Mouse (Mus musculus): Measurements from ENCODE around the gene Vps11. TPM values are rescaled to one million over a fixed set of nuclear protein-coding genes. Genes with fewer than 3 reads are reported as not detected.
A peak's percentile ranks its signal among the peaks of the same experiment; 100 is the strongest.
"Not testable (repeated sequence)": the region's sequence is repeated elsewhere in the genome, so short reads cannot be mapped to it uniquely, and the experiment has no call there.

Gene Vps11
- total RNA-seq, 1 experiment from 2014 or later, result 41.6 TPM

DNA sequence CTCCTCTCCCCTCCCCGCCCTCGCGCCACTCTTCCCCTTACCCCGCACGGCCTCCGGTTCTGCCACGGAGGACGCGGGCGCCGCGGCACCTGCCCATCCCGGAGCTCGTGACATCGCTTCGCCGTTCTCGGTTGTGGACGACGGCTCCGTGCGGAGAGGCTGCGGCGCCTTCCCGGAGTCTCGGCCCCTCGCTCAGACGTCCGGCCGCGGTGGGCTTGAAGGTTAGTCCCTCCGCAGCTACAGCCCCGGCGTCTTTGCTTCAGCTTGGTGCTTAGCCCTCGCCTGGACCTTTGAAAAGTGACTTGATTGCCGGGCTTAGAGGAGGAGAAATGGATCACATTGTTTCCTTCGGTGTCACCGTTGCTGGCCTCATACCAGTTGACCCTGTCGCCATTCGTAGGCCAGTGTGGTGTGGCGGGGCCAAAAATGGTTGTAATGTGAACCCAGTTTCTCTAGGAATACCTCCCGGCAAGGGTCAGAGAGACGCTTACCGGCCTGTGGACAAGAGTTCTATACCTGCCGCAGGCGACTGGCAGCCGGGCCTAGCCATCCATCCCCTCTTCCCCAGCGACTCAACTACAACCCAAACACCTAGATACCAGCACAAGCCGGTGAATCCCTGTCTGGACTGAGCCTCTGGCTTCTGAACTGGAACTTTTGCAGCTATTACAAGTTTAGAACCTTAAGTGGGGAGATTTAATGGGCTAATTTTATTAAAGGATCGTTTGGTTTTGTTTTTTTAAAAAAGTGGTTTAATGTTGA lies 26.0 kb downstream of the Vps11 start:
- DNase-seq, result peak; percentile 59

GRCm38 (mm10) chr9:44334396-44335330 lies 26.8 kb downstream of the Vps11 start, which contains the start of gene H2afx:
TSS of gene H2afx (plus strand) at chr9:44334694.
- peak; percentile 99 for DNase-seq

DNA sequence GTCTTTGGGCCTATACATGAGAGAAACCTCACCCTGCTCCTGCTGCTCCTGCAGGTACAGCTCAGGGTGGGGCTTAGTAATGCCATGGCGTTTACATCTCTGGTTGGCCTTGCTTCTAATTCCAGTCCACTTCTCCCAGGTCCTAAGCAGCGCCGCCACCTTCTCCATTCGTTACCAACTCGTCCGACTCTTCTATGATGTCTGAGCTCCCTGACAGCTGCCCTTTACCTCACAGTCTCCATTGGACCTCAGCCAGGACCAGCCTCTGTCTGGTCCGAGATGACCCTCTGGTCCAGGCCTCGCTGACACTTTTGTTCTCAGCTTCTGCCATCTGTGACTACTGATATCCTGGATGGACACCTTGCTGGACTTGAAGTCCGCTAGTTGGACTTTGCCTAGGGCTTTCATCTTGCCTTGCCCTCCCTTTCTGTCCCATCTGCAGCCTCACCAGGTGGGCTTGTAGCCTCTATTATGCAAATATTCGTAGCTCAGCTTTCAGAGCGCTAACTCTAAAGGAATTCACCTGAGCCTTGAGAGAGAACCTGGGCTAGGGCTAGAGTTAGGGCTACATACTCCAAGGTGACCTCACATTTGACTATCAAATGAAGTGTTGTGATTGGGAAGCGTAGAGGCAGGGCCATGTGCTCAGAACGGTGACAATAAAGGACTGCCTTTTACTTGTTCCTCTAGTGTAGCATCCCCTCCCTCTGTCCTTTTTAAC lies 28.4 kb downstream of the Vps11 start:
- no peak for DNase-seq

- no peak for DNase-seq
These were observed 30.7 kb downstream of the Vps11 start for GRCm38 (mm10) chr9:44330736-44331135.

- no peak for DNase-seq
These were observed 33.5 kb downstream of the Vps11 start for GRCm38 (mm10) chr9:44327926-44328325.

GRCm38 (mm10) chr9:44327064-44327711 lies 34.3 kb downstream of the Vps11 start:
- DNase-seq, result peak; percentile 42

DNA sequence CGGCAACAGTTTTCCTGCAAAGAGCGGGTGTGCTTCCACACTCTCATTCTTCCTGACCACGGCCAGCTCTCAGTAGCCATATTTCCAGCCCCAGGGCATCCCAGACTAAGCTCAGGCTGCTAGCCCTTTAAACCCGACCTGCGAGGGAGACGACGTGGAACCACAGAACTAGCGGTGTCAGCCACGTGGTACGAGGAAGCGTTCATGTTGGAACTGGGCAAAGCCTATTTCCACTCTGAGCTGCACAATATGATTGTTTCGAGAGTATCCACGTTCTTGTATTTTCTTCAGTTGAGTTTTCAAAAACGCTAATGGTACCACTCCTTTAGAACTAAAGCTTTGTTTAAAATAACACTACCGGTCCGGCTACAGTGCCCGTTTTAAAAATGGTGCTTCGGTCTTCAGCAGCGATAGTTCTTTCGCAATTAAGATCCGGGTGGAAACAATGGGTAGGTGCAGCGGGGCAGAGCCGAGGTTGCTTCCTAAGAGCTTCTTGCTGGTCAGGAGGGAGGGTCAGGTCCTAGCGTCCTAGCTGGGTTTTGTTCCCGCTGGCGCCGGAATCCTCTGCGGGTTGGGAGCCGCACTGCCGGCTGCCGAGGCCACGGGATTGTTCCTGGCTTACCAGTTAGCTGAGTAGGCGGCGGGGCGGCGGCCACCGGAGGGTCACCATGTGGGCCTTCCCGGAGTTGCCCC lies 35.0 kb downstream of the Vps11 start:
- DNase-seq, result peak; percentile 91

- no peak for DNase-seq
These were observed 35.6 kb downstream of the Vps11 start, which contains the start of gene Dpagt1 for GRCm38 (mm10) chr9:44325768-44326370. TSS of gene Dpagt1 (plus strand) at chr9:44326019.

GRCm38 (mm10) chr9:44325032-44325767 lies 36.3 kb downstream of the Vps11 start:
- DNase-seq, result not testable (repeated sequence)

GRCm38 (mm10) chr9:44324147-44324546 lies 37.3 kb downstream of the Vps11 start:
- peak; percentile 62 for DNase-seq

DNA sequence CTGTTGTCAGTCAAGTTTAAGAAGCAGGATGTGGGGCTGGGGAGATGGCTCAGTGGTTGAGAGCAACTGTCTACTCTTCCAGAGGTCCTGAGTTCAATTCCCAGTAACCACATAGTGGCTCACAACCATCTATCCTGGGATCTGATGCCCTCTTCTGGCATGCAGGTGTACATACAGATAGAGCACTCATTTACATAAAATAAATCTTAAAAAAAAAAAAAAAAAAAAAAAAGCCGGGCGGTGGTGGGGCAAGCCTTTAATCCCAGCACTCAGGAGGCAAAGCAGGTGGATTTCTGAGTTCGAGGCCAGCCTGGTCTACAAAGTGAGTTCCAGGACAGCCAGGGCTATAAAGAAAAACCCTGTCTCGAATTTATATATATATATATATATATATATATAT lies 37.8 kb downstream of the Vps11 start:
- DNase-seq, result not testable (repeated sequence)

DNA sequence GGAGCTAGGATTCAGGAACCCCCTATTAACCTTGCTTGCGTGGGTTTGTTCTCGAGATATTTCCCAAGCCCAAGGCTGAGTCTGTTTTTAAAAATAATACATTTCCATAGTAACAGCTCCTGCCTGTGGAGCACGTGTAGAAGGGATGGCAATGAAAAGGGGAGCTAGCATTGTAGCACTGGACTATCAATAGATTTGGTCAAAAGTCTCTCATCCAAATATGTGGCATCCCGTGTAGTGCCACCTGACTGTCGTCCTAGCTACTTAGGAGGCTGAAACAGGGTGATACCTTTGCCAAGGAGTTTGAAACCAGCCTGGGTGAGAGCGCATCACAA lies 40.7 kb downstream of the Vps11 start:
- DNase-seq, result no peak

DNA sequence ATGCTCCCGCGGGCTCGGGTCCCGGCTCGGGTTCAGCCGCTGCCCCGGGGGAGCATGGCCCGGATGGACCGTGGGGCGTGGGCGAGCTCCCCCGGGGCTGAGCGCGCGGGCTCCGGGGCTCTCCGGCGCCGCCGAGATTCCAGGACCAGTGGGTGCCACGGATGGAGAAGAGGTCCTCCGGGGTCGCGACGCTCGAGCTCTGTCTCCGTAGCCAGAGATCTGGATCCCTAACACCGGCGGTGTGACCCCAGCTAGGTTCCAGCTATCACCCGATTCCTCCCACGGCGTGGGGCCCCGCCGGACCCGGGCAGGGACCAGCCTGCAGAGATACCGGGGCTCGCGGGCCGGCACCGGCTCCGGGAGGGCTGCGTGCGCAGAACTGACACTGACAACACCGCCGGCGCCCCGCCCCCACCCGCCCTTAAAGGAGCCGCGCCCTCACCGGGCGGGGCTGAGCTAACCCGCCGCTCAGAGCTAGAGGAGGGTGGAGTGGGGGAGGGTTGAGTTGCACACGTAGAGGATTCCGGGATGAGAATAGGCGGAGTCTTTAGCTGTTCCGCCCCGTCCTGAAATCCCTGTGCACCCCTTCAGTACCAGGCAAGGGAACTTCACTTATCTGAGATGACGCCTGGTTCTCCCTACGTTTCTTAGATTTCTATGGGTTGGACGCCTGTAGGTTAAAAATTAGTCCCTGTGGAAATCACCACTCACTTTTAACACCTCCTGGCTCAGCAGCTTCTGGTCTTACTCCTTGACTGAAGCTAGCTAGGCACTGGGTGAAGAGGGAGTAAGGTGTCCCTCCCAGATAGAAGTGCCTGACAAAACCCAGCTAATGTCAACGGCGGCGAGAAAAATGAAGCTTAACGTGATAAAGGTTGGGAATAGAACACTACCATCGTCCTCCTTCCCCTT lies 41.3 kb downstream of the Vps11 start, which contains the start of gene C2cd2l:
Gene C2cd2l, minus strand, starts transcription at position 399 of the 912 bp plus-strand sequence.
- peak; percentile 95 for DNase-seq

GRCm38 (mm10) chr9:44319105-44319886 lies 42.2 kb downstream of the Vps11 start:
- DNase-seq, result peak; percentile 56

- no peak for DNase-seq
These were observed 42.7 kb downstream of the Vps11 start for GRCm38 (mm10) chr9:44318826-44319095.

- DNase-seq, result peak; percentile 55
These were observed 43.2 kb downstream of the Vps11 start for GRCm38 (mm10) chr9:44318076-44318825.

GRCm38 (mm10) chr9:44317452-44317851 lies 44.0 kb downstream of the Vps11 start:
- no peak for DNase-seq

- DNase-seq, result no peak
These were observed 46.6 kb downstream of the Vps11 start for GRCm38 (mm10) chr9:44314910-44315309.

All from adrenal gland, postnatal 14 days (tissue).